Mouse (Mus musculus): ENCODE data around the gene Spop. TPM values are rescaled to one million over a fixed set of nuclear protein-coding genes. Genes with fewer than 3 reads are reported as not detected.

Gene Spop
- total RNA-seq, 2 experiments from 2014 or later = 122 to 124 TPM

- peak; percentile 82 to 94 for DNase-seq (ENCODE audit: low spot score in 2 of 2)
Observed at GRCm38 (mm10) chr11:95414536-95415161, 769 bp downstream of the Spop start.

GRCm38 (mm10) chr11:95415931-95416330, 2.1 kb downstream of the Spop start:
- no peak for DNase-seq (ENCODE audit: low spot score in 2 of 2)

- no peak for DNase-seq (ENCODE audit: low spot score in 2 of 2)
Observed at GRCm38 (mm10) chr11:95417341-95417740, 3.5 kb downstream of the Spop start.

- no peak for DNase-seq (ENCODE audit: low spot score in 2 of 2)
Observed at GRCm38 (mm10) chr11:95420880-95421435, 7.1 kb downstream of the Spop start.

- DNase-seq (ENCODE audit: low spot score in 2 of 2) = no peak
Observed at GRCm38 (mm10) chr11:95423505-95423904, 9.6 kb downstream of the Spop start.

GRCm38 (mm10) chr11:95431344-95431743, 17.5 kb downstream of the Spop start:
- no peak for DNase-seq (ENCODE audit: low spot score in 2 of 2)

GRCm38 (mm10) chr11:95432194-95432593, 18.3 kb downstream of the Spop start:
- no peak for DNase-seq (ENCODE audit: low spot score in 2 of 2)

- no peak for DNase-seq (ENCODE audit: low spot score in 2 of 2)
Observed at GRCm38 (mm10) chr11:95445371-95445770, 31.5 kb downstream of the Spop start.

GRCm38 (mm10) chr11:95446580-95447305, 32.9 kb downstream of the Spop start:
- no peak for DNase-seq (ENCODE audit: low spot score in 2 of 2)

GRCm38 (mm10) chr11:95448346-95448745, 34.5 kb downstream of the Spop start:
- no peak for DNase-seq (ENCODE audit: low spot score in 2 of 2)

- DNase-seq (ENCODE audit: low spot score in 2 of 2) = no peak
Observed at GRCm38 (mm10) chr11:95455331-95455730, 41.5 kb downstream of the Spop start.

GRCm38 (mm10) chr11:95460872-95461271, 47.0 kb downstream of the Spop start:
- no peak for DNase-seq (ENCODE audit: low spot score in 2 of 2)

GRCm38 (mm10) chr11:95462168-95462567, 48.3 kb downstream of the Spop start:
- DNase-seq (ENCODE audit: low spot score in 2 of 2) = no peak

- no peak for DNase-seq (ENCODE audit: low spot score in 2 of 2)
Observed at GRCm38 (mm10) chr11:95467731-95468130, 53.9 kb downstream of the Spop start.

GRCm38 (mm10) chr11:95472942-95473341, 59.1 kb downstream of the Spop start:
- DNase-seq (ENCODE audit: low spot score in 2 of 2) = no peak

GRCm38 (mm10) chr11:95473456-95473855, 59.6 kb downstream of the Spop start:
- DNase-seq (ENCODE audit: low spot score in 2 of 2) = no peak

GRCm38 (mm10) chr11:95476323-95476722, 62.4 kb downstream of the Spop start:
- DNase-seq (ENCODE audit: low spot score in 2 of 2) = no peak

- no peak for DNase-seq (ENCODE audit: low spot score in 2 of 2)
Observed at GRCm38 (mm10) chr11:95479458-95479857, 65.6 kb downstream of the Spop start.

- no peak for DNase-seq (ENCODE audit: low spot score in 2 of 2)
Observed at GRCm38 (mm10) chr11:95480662-95481061, 66.8 kb downstream of the Spop start.

- DNase-seq (ENCODE audit: low spot score in 2 of 2) = no peak
Observed at GRCm38 (mm10) chr11:95485634-95486033, 71.8 kb downstream of the Spop start.

- no peak for DNase-seq (ENCODE audit: low spot score in 2 of 2)
Observed at GRCm38 (mm10) chr11:95487237-95487636, 73.4 kb downstream of the Spop start.

GRCm38 (mm10) chr11:95490104-95490503, 76.2 kb downstream of the Spop start:
- DNase-seq (ENCODE audit: low spot score in 2 of 2) = no peak

GRCm38 (mm10) chr11:95492256-95492655, 78.4 kb downstream of the Spop start:
- no peak for DNase-seq (ENCODE audit: low spot score in 2 of 2)

Data from adrenal gland, postnatal 4 days (tissue).